Mouse (Mus musculus): ENCODE data around the gene Blnk. TPM values are rescaled to one million over a fixed set of nuclear protein-coding genes. Genes with fewer than 3 reads are reported as not detected.

Gene Blnk
- polyA plus RNA-seq, 1 experiment from 2014 or later = 0.38 TPM

DNA sequence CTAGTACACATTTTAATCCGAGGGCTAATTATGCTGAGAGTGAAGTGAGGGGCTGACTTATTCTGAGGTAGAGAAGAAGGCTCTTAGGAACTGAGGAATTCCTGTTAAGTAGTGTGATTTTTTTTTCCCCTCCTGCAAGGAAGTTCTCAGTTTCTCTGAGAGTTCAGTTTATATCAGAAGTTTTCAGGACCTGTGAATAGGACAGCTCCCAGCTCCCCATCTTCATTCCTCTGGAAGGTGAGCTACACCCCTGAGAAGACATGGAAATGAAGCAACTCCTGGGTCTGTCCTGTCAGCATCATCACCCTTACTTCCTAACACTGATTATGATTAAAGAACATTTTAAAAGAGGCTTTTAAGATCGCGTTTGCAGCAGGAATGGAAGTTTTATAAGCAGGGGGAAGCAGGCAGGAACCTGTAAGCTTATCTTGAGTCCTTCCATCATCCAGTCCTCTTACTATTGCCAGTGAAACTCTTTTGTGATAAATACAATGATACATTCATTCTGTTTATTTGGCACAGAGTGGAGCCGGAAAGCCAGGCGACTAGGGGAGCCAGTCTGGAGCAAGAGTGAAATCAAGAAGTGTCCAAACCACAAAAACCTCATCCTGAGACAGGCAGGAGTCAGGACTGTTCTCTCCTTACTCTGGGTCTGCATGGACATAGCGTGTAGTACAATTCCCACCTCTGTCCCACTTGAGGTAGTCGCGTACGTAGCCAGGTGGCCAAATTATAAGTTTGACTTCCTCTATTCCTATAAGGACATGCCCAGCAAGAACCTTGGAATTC is 62.6 kb downstream of the Blnk start:
- WGBS = 64% methylated on average over 9 of the region's 9 CpGs
- DNase-seq (ENCODE audit: low spot score) = no peak

DNA sequence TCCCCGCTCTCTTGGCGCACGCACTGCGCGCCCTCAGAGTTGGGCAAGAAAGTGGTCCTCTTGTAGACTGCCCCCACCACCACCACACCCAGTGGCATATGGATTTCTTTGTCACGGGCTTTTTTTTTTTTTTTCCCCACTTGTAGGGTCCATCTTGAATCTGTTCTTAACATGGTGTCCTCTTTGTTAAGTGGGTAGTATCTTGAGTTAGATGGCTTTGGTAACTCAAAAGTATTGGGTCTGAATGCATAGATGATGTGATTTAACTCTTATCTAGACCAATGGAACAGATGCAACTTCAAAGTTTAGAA is 99.0 kb downstream of the Blnk start:
- 2% methylated on average over 6 of the region's 6 CpGs for WGBS
- Histone ChIP-seq H3K4me3 (peak overlapping the region; percentile 90), H3K4me1 (peaks cover 7% of the 10 kb centered on the region), H3K27ac (peak overlapping the region; percentile 98), H3K36me3 (peaks cover 7% of the 10 kb centered on the region; the same call in 1 of the 2 replicates), H3K9me3 (peaks cover 4% of the 10 kb centered on the region; the same call in 1 of the 2 replicates), H3K27me3 (ENCODE audit: insufficient read depth, poor library complexity, severe bottlenecking) (peaks cover 32% of the 10 kb centered on the region)
- DNase-seq (ENCODE audit: low spot score) = no peak

More for the DNA sequence above, 62.6 kb downstream of the Blnk start:
- Histone ChIP-seq H3K27ac (no peak overlapping the region), H3K4me1 (no peaks in the 10 kb centered on the region), H3K36me3 (no peaks in the 10 kb centered on the region), H3K27me3 (ENCODE audit: insufficient read depth, poor library complexity, severe bottlenecking) (no peaks in the 10 kb centered on the region), H3K4me3 (no peak overlapping the region), H3K9me3 (no peaks in the 10 kb centered on the region)

DNA sequence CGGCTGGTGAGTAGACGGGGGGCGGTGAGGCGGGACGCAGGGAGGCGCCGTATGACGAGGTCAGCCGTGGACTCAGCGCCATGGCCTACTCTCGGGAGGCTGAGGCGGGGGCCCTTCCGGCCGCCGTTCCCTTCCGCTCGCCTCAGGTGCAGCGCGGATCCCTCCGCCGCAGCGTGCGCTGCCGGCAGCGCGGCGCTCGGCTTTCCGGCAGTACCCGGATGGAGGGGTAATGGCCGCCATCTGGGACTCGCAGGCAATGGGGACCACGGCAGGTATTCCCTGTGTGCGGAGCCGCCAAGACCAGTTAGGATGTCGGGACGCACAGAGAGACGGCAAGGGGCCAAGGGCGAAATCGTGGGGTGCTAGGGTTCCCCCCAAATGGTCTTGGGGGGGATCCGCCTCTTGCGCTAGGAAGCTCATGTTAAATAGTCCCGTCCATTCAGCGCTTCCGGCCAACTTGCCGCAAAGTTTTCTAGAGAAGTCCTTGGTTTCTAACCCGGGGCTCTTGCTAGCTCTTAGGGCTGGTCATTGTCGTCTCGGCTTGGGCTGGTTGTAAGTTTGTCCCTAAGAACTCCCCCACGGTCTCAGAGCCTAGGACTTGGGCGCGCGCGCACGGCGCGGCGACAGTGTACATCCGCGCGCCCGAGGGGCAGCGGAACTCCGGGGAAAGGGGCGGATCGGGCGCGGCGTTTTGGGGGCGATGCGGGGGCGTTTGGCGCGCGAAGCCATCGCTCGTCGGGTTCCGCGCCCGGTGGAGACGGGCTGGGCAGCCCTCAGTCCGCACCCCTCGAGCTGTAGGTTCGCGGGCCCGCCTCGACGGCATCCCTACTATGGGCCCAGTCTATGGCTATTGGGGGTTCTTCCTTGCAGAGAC is 99.6 kb downstream of the Blnk start, which contains the start of gene Zfp518a:
TSS of gene Zfp518a (plus strand) at position 187 of the 874 bp plus-strand sequence.
- Histone ChIP-seq H3K36me3 (peaks cover 7% of the 10 kb centered on the region; the same call in 1 of the 2 replicates), H3K4me1 (peaks cover 7% of the 10 kb centered on the region), H3K27me3 (ENCODE audit: insufficient read depth, poor library complexity, severe bottlenecking) (peaks cover 36% of the 10 kb centered on the region), H3K9me3 (peaks cover 4% of the 10 kb centered on the region; the same call in 1 of the 2 replicates), H3K4me3 (peak within 1 kb of the TSS; percentile 90), H3K27ac (peak within 1 kb of the TSS; percentile 98)
- peak; percentile 94 for DNase-seq (ENCODE audit: low spot score)
- under 1% methylated on average over 89 of the region's 89 CpGs for WGBS

GRCm38 (mm10) chr19:40894071-40894506 is 100.2 kb downstream of the Blnk start:
- Histone ChIP-seq H3K4me1 (peaks cover 7% of the 10 kb centered on the region), H3K9me3 (peaks cover 4% of the 10 kb centered on the region; the same call in 1 of the 2 replicates), H3K27me3 (ENCODE audit: insufficient read depth, poor library complexity, severe bottlenecking) (peaks cover 40% of the 10 kb centered on the region), H3K4me3 (peak overlapping the region; percentile 90), H3K27ac (peak overlapping the region; percentile 98), H3K36me3 (peaks cover 7% of the 10 kb centered on the region; the same call in 1 of the 2 replicates)
- 40% methylated on average over 21 of the region's 21 CpGs for WGBS
- DNase-seq (ENCODE audit: low spot score) = no peak

DNA sequence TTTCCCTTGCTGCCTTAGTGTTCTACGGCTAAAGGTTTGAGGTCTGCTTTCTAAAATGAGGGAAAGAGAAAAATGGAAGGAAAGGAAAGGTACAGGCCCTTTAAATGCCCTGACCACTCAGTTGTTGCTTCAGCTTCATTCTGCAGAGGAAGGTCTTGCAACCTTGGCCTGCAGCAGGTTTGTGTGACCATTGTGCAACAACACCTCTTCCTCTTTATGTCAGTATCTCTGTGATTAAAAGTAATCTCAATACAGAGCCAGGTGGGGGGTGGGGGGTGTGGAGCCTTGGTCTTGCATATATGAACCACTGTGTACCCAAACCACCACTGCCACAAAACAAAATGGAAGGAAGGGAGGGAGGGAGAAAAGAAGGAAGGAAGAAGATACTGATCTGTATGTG is 105.4 kb downstream of the Blnk start:
- DNase-seq (ENCODE audit: low spot score) = no peak
- H3K27ac ChIP-seq = no peak overlapping the region
- WGBS = 84% methylated on average over 1 of the region's 1 CpGs
- H3K9me3 ChIP-seq = peaks cover 1% of the 10 kb centered on the region; the same call in 1 of the 2 replicates
- H3K36me3 ChIP-seq = no peaks in the 10 kb centered on the region
- no peaks in the 10 kb centered on the region for H3K4me1 ChIP-seq
- no peak overlapping the region for H3K4me3 ChIP-seq
- peaks cover 80% of the 10 kb centered on the region for H3K27me3 ChIP-seq (ENCODE audit: insufficient read depth, poor library complexity, severe bottlenecking)

- H3K36me3 ChIP-seq = no peaks in the 10 kb centered on the region
- no peak for DNase-seq (ENCODE audit: low spot score)
- H3K27ac ChIP-seq = no peak overlapping the region
- WGBS = 75% methylated on average over 4 of the region's 4 CpGs
- no peak overlapping the region for H3K4me3 ChIP-seq
- no peaks in the 10 kb centered on the region for H3K9me3 ChIP-seq
- no peaks in the 10 kb centered on the region for H3K4me1 ChIP-seq
- peaks cover 78% of the 10 kb centered on the region for H3K27me3 ChIP-seq (ENCODE audit: insufficient read depth, poor library complexity, severe bottlenecking)
Observed at GRCm38 (mm10) chr19:40881700-40882099, 112.6 kb downstream of the Blnk start.

Small RNA genes lying within 50 kb of the gene (microRNA-seq; reads per million reads assigned to microRNA genes)
- gene Mir8092 = not detected

Other genes with a start within 250 kb of the Blnk start
- 0.17 and 0.79 TPM in 2 replicates for gene Cc2d2b, start 245.8 kb downstream of the Blnk start, polyA plus RNA-seq (2016; fragmentation: Nextera tagmentation; extraction: Ambion mirVana)
- gene Ccnj, start 163.3 kb downstream of the Blnk start, polyA plus RNA-seq (2016; fragmentation: Nextera tagmentation; extraction: Ambion mirVana) = 12.3 and 14.7 TPM in 2 replicates
- 9.4 and 10.4 TPM in 2 replicates for gene Zfp518a, start 99.8 kb downstream of the Blnk start, polyA plus RNA-seq (2016; fragmentation: Nextera tagmentation; extraction: Ambion mirVana)
- gene Dntt, start 34.7 kb upstream of the Blnk start, polyA plus RNA-seq (2016; fragmentation: Nextera tagmentation; extraction: Ambion mirVana) = 0.06 TPM in 1 of 2 replicates, not detected in the other
- not detected in 2 replicates for gene Opalin, start 82.6 kb upstream of the Blnk start, polyA plus RNA-seq (2016; fragmentation: Nextera tagmentation; extraction: Ambion mirVana)
- 0.05 TPM in 1 of 2 replicates, not detected in the other for gene Tll2, start 212.3 kb upstream of the Blnk start, polyA plus RNA-seq (2016; fragmentation: Nextera tagmentation; extraction: Ambion mirVana)